Mouse (Mus musculus) naive thymus-derived CD4-positive, alpha-beta T cell, adult 2 months (primary cell): ENCODE measurements at regions not wholly inside any gene's neighbourhood (a gene's known extent, or its start where the extent isn't known, plus 50 kb on each side); places are given as distances from the start of the nearest gene placed in this dataset.
A peak's percentile ranks its signal among the peaks of the same experiment; 100 is the strongest.

Source experiments
- DNase-seq: peaks from one replicate; pipeline ENCODE4 v3.0.0-alpha.2; 2011; ENCODE audit warnings: low read depth

DNA sequence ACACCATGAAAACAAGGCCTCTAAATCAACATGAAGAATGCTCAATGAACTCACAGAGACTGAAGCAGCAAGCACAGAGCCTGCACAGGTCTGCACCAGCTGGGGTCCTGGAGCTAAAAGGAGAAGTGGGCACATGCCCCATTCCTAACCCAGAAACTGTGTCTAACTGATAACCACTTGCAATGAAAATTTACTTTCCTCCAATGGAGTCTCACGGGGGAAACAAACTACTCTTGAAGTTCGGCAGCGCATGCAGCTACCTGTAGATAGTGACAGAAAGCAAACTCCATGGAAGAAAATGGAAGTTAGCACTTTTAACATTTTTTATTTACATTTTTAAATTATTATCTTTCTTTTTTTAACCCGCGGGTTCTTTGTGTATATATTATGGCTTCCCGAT, 76.8 kb upstream of the Akap6 start:
- DNase-seq = no peak

DNA sequence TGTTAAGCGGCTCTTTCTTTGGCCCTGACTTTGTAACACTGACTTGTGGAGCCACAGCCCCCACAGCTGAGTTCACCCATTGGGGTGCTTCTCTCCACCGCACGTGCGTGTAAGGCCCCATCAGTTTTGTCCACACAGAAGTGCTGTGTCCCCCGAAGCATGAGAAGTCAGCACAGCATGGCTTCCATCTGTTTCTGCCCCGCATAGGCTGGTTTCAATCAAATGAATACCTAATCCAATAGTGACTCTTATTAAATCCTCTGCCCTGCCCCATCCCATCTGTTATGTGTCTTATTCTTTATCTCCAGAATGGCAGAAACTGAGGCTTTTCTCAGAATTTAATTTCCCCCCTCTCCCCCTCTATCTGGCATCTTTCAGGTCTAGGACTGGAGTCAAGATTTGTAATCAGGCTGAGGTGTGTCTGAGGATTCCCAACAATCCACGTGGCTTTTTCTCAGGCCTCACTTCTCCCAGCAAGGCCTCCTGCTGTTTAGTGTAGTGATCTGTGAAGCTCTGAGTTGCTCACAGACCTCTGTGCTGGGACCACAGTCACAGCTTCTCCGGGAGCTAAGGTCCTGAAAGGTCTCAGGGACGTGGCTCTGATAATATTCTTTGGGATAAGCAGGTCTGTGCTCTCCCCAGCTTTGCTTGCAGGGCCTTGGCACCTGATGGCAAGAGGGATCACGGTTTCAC, 75.6 kb upstream of the Akap6 start:
- no peak for DNase-seq

DNA sequence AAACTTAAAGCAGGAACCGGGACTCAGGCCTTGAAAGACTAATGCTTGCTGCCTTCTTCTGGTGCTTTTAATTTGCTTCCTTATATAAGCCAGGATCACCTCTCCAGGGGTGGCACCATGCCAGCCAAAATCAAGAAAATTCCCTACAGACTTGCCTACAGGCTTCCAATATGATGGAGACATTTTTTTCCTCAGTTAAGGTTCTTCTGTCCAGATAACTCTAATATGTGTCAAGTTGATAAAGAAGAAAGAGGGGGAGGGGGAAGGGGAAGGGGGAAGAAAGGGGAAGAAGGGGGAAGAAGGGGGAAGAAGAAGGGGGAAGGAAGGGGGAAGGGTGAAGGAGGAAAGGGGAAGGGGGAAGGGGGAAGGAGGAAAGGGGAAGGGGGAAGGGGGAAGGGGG, 74.3 kb upstream of the Akap6 start:
- no peak for DNase-seq

DNA sequence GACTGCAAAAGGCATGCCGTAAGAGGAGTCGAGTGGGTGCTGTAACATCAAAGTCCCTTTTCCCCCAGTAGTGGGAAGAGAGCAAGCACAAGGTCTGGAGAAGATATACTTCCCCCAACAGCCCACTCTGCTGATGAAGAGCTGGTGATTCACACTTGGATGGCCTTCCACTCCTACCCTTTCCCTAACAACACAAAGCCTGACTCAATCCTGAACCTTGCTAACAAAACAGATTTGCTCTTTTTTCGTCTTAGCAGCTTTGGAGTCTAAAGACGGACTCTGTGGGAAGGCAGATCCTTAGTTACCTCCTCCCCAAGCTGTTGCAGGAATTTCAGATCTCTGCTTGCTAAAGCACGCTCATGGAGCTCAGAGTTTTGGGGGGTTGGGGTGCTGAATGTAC, 70.4 kb upstream of the Akap6 start:
- DNase-seq = no peak

DNA sequence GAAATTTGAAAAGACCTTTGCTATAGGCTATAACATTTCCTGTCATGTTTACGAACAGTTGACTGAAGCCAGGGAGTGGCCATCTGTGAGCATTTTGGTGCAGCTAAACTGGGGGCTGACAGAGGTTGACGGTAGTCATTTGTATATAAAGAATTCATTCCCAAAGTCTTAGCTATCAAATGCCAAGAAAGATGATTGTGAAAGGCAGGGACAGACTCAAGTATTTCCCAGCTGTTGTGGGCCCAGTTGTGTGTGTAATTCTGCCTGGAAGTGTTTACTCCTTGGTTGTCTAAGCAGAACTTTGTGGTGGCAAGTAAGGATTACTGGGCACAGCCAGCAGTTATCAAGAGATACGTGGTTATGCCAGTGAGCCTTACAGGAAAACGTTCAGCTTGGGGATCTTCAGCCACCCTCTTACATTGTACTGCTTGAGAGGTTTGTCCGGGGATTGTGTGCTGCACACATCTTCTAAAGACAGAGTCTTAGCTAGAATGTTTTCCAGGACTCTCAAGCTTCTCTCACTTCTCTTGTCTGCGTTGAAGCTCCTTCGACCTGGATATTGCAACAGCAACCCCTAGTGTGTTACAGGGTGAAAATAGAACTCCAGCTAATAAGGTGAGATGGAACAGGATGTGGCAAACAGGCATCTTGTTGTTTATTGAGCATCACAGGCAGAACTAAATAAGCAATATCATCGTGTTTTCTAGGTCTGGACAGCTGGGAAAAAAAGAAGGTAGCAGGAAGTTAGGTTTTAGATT, 63.9 kb upstream of the Akap6 start:
- no peak for DNase-seq

DNA sequence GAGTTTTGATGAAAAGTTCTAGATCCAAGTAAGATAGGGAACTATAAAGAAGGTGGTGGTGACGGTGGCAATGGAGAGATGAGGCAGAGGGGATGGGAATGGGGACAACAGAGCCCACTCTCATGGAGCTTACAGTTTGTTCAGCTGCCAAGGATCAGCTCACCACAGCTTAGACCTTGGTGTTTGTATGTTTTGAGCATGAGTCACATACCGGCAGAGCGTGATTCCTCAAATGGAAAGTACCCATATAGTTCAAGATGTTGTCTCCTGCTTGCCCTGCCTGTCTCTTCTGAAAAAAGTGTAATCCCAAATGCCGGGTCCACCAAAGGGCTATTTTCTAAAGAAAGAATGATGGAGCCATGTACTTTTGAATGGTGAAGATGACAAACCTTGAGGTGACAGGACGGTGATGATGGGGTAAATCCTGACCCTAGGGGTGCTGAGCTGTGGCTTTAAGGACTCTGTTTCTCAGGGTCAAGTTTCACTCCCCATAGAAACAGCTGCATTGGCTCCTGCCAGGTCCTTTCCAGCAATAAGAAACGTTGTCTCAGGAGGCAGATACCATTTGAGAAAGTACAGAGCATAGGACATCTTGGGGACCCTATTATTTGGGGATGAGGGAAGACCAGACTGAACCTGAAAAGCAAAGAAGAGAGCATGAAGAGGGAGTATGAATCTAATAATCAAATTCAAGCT, 62.8 kb upstream of the Akap6 start:
- DNase-seq = no peak

DNA sequence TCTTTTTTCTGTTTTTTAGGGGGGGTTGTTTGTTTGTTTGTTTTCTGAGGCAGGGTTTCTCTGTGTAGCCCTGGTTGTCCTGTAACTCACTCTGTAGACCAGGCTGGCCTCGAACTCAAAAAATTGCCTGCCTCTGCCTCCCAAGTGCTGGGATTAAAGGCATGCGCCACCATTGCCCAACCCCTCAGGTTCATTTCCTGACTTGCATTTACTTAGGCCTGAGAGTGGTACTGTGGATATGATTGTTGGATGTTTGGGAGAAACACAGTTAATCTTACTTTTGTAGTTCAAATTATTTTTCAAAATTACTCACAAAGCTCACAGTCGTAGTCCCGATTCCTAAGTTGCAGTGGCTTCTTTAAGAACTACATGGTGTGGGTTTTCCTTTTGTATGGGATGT, 62.3 kb upstream of the Akap6 start:
- no peak for DNase-seq

DNA sequence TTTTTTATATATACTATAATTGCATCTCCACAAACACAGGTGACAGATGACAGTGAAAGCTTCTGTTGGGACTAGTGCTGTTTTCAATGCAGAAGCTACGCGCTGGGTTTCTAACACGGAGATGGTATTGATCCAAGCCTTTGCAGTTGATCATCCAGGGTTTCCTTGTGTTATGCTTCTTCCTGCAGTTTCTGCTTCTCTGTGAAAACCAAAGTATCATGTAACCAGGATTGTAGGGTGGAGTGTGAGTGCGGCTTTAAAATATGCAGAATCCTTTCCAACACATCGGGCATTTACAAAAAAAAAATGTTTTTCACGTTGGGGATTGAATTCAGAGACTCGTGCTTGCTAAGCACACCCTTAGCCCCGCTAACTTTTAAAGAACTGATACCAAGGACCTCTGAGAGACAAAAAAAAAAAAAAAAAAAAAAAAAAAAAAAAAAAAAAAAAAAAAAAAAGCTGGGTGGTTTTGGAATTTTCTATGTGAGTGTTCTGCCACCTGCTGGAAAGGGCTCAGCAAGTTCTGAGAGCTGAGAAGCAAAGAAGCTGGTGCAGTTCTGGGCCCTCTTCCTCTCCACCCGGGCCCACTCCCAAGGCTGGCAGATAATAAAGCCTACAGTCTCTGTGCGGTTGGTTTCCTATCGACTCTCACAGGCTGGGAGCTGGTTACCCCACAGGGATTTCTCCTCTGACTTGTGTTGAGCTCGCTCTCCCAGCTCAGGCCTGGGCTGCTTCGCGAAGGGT, 61.5 kb upstream of the Akap6 start:
- peak; percentile 68 for DNase-seq

DNA sequence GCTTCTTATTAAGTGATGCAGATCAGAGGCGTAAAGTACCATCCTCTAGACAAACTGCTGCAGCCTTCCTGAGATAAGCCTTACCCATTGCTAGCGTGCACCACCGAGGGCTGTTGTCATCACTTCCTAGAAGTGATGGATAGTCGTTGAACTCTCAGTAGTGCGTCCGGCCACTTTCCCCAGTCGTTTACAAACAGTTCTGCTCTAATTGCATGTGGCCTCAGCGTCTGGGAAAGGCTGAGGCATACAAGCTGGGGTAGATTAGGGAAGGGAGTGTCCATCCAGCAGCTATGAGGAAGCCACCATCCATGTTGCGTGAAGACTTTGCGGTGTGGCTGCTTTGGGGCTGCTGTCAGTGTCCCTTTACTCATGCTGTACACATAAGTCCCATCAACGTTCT, 60.7 kb upstream of the Akap6 start:
- DNase-seq = no peak

DNA sequence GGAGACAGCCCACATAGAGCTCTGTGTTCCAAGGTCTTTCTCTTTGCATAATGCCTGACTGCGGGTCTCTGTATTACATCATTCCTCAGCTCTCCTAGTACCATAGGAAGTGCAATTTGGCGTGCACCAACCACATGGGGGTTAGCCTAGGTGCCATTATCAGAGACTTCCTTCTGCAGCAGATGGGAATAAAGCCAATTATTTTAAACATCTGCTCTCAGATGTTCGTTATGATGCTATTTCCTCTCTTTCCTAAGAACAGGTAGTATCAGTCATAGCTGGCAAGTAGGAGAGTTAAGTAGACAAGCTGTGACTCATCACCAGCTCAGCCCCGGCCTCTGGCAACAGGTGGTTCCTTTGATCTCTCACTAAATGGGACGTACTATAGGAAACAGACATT, 55.1 kb upstream of the Akap6 start:
- peak; percentile 12 for DNase-seq
